In the genomic region with DNA sequence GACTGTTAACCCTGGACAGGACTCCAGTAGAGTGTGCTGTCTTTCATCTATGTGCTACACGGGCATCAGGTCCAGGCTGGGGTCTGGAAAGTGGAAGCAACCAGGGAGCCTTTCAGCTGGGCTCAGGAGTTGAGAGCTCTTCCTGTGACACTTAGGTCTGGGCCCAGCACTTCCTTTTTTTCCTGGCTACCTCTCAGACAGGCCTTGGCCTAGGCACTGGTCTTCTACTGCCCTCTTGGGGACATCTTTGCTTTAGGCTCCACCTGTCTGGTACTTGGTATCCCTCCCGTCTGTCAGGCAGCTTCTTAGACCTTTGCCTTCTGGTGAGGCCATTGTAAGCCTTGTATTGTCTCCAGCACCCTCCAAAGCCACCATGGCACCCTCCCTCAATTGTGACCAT, we compare ENCODE assay signal across 8 mouse cellular contexts. TPM values are rescaled to one million over a fixed set of nuclear protein-coding genes. Genes with fewer than 3 reads are reported as not detected.
DNase-seq lines count a peak whose midpoint lies in the region; ATAC-seq lines count a peak whose summit lies in the region.

No protein-coding gene starts in this region.

- ATAC-seq in monocyte, adult 5-6 weeks (replicated peaks; ENCODE audit: insufficient number of reproducible peaks, low FRiP score, low TSS enrichment, poor library complexity, severe bottlenecking) = peak; percentile 60

- DNase-seq in layer of hippocampus, adult 11-12 months (ENCODE audit: low spot score) = peak; percentile 71
- no peak for DNase-seq in layer of hippocampus, adult 8-10 months (ENCODE audit: low spot score in 2 of 2)
- DNase-seq in MEL-GATA-1-ER (ENCODE audit: extremely low read depth, low read depth) = peak; percentile 82
- peak; percentile 62 for DNase-seq in cerebellum, postnatal 36 days
- DNase-seq in heart, postnatal 10 days = peak; percentile 82 to 84
- peak; percentile 20 to 27 for DNase-seq in left cerebral cortex, postnatal 36 days (ENCODE audit: low spot score in 2 of 2)
- DNase-seq in thymus, postnatal 4 days = peak; percentile 48

- intact Hi-C loops in heart, postnatal 10 days (cut with DNase I) = loop anchor here (1.0 to 5.0 kb wide), 2 partner anchors 68 to 204 kb away; no protein-coding TSS in a partner anchor
- intact Hi-C loops in left cerebral cortex, postnatal 36 days (cut with DNase I) = loop anchor here (5.0 kb wide), 1 partner anchor 49 kb away; no protein-coding TSS in a partner anchor

RNA-seq across cellular contexts. Expression of a gene that starts 20.1 kb away (rescaled TPM):
- total RNA-seq in layer of hippocampus, adult 8-10 months (2022) = 100 to 1,000 TPM; 350 to 405 (median 378) TPM
- total RNA-seq in heart, postnatal 10 days (2021) = 1,000 to 10,000 TPM; 1,429 to 1,432 TPM
- 100 to 1,000 TPM; 339 to 346 TPM for total RNA-seq in left cerebral cortex, postnatal 36 days (2021)
- 289 to 531 TPM (median 434 TPM) in 3 replicates for total RNA-seq in monocyte, adult 5-6 weeks (2017)

RNA-seq across cellular contexts. Expression of a gene that starts 24.6 kb away (rescaled TPM):
- 1 to 10 TPM in 2 of 4 experiments, under 1 TPM in 2; 0.14 to 1.8 (median 0.85) TPM for total RNA-seq in layer of hippocampus, adult 8-10 months (2022)
- under 1 TPM; 0.15 to 0.26 TPM for total RNA-seq in heart, postnatal 10 days (2021)
- under 1 TPM in 1 of 2 experiments, not detected in 1; 0.39 TPM for total RNA-seq in left cerebral cortex, postnatal 36 days (2021)
- 0.29 TPM in 1 of 3 replicates, not detected in the others for total RNA-seq in monocyte, adult 5-6 weeks (2017)

RNA-seq across cellular contexts. Expression of a gene that starts 34.4 kb away (rescaled TPM):
- total RNA-seq in layer of hippocampus, adult 8-10 months (2022) = not detected
- total RNA-seq in heart, postnatal 10 days (2021) = under 1 TPM; 0.26 to 0.64 TPM
- total RNA-seq in left cerebral cortex, postnatal 36 days (2021) = under 1 TPM in 1 of 2 experiments, not detected in 1; 0.32 TPM
- total RNA-seq in monocyte, adult 5-6 weeks (2017) = not detected in 3 replicates

RNA-seq across cellular contexts. Expression of a gene that starts 38.8 kb away (rescaled TPM):
- 10 to 100 TPM; 72.0 to 91.8 (median 79.2) TPM for total RNA-seq in layer of hippocampus, adult 8-10 months (2022)
- total RNA-seq in heart, postnatal 10 days (2021) = 10 to 100 TPM; 23.4 to 26.8 TPM
- total RNA-seq in left cerebral cortex, postnatal 36 days (2021) = 10 to 100 TPM; 60.8 to 65.6 TPM
- 9.8 to 19.1 TPM (median 12.6 TPM) in 3 replicates for total RNA-seq in monocyte, adult 5-6 weeks (2017)

Comparison
In these comparisons a context has a peak if more than half of its experiments do, and no peak if none do; other contexts are left out.
1. DNase-seq: peak in layer of hippocampus, adult 11-12 months (single experiment), MEL-GATA-1-ER (single experiment), cerebellum, postnatal 36 days (2 of 2), heart, postnatal 10 days (2 of 2), left cerebral cortex, postnatal 36 days (2 of 2) and thymus, postnatal 4 days (single experiment); none in layer of hippocampus, adult 8-10 months (0 of 2).